Mouse (Mus musculus): ENCODE data around the gene Fam118b. TPM values are rescaled to one million over a fixed set of nuclear protein-coding genes. Genes with fewer than 3 reads are reported as not detected.

The Fam118b gene
- total and polyA plus RNA-seq, 2 experiments from 2014 or later, result 18.5 to 34.6 TPM

GRCm38 (mm10) chr9:35188700-35189099, 78.9 kb downstream of the Fam118b start:
- peak; percentile 37 for TF ChIP-seq CTCF (IDR thresholded peaks at IDR 0.05; ENCODE audit: low read depth)
- Histone ChIP-seq H3K9ac (replicated peaks; ENCODE audit: low read length) (no peak overlapping the region), H3K4me1 (ENCODE audit: insufficient read depth, low read length) (no peaks in the 10 kb centered on the region; the same call in 1 of the 2 replicates), H3K4me2 (ENCODE audit: low read depth, low read length) (peak overlapping the region; percentile 42), H3K4me3 (ENCODE audit: low read length) (no peak overlapping the region), H3K36me3 (ENCODE audit: insufficient read depth, low read length) (no peaks in the 10 kb centered on the region), H3K27me3 (ENCODE audit: insufficient read depth, low read length) (no peaks in the 10 kb centered on the region), H3K27ac (no peak overlapping the region), H3K9me3 (ENCODE audit: low read length) (no peaks in the 10 kb centered on the region)
- ATAC-seq (peak; percentile 68), DNase-seq (ENCODE audit: low spot score) (peak; percentile 79)
- WGBS, result 36% methylated on average over 22 of the region's 22 CpGs

GRCm38 (mm10) chr9:35187351-35187903, 80.2 kb downstream of the Fam118b start:
- no peak for DNase-seq (ENCODE audit: low spot score)
- no peak overlapping the region for H3K4me3 ChIP-seq (ENCODE audit: low read length)
- no peak for TF ChIP-seq CTCF (IDR thresholded peaks at IDR 0.05; ENCODE audit: low read depth)
- no peaks in the 10 kb centered on the region; the same call in 1 of the 2 replicates for H3K4me1 ChIP-seq (ENCODE audit: insufficient read depth, low read length)
- whole genome bisulfite sequencing, result 89% methylated on average over 10 of the region's 10 CpGs
- H3K9ac ChIP-seq (replicated peaks; ENCODE audit: low read length), result no peak overlapping the region
- no peaks in the 10 kb centered on the region for H3K36me3 ChIP-seq (ENCODE audit: insufficient read depth, low read length)
- no peaks in the 10 kb centered on the region for H3K9me3 ChIP-seq (ENCODE audit: low read length)
- ATAC-seq, result no peak
- H3K27ac ChIP-seq, result no peak overlapping the region
- no peak overlapping the region for H3K4me2 ChIP-seq (ENCODE audit: low read depth, low read length)
- H3K27me3 ChIP-seq (ENCODE audit: insufficient read depth, low read length), result no peaks in the 10 kb centered on the region

- no peak overlapping the region for H3K9ac ChIP-seq (replicated peaks; ENCODE audit: low read length)
- H3K9me3 ChIP-seq (ENCODE audit: low read length), result no peaks in the 10 kb centered on the region
- H3K27ac ChIP-seq, result no peak overlapping the region
- H3K4me3 ChIP-seq (ENCODE audit: low read length), result no peak overlapping the region
- no peak for ATAC-seq
- no peaks in the 10 kb centered on the region for H3K27me3 ChIP-seq (ENCODE audit: insufficient read depth, low read length)
- TF ChIP-seq CTCF (IDR thresholded peaks at IDR 0.05; ENCODE audit: low read depth), result no peak
- H3K4me2 ChIP-seq (ENCODE audit: low read depth, low read length), result no peak overlapping the region
- 90% methylated on average over 3 of the region's 4 CpGs for WGBS
- H3K4me1 ChIP-seq (ENCODE audit: insufficient read depth, low read length), result no peaks in the 10 kb centered on the region; the same call in 1 of the 2 replicates
- DNase-seq (ENCODE audit: low spot score), result no peak
- H3K36me3 ChIP-seq (ENCODE audit: insufficient read depth, low read length), result no peaks in the 10 kb centered on the region
Measured at GRCm38 (mm10) chr9:35186430-35186829, 81.2 kb downstream of the Fam118b start.

- no peak for ATAC-seq
- Histone ChIP-seq H3K9me3 (ENCODE audit: low read length) (no peaks in the 10 kb centered on the region), H3K4me3 (ENCODE audit: low read length) (no peak overlapping the region), H3K4me2 (ENCODE audit: low read depth, low read length) (no peak overlapping the region), H3K27ac (no peak overlapping the region), H3K36me3 (ENCODE audit: insufficient read depth, low read length) (no peaks in the 10 kb centered on the region), H3K9ac (replicated peaks; ENCODE audit: low read length) (no peak overlapping the region), H3K27me3 (ENCODE audit: insufficient read depth, low read length) (no peaks in the 10 kb centered on the region), H3K4me1 (ENCODE audit: insufficient read depth, low read length) (no peaks in the 10 kb centered on the region)
- 72% methylated on average over 5 of the region's 5 CpGs for WGBS
- no peak for TF ChIP-seq CTCF (IDR thresholded peaks at IDR 0.05; ENCODE audit: low read depth)
- no peak for DNase-seq (ENCODE audit: low spot score)
Measured at GRCm38 (mm10) chr9:35183359-35183758, 84.2 kb downstream of the Fam118b start.

- no peak for TF ChIP-seq CTCF (IDR thresholded peaks at IDR 0.05; ENCODE audit: low read depth)
- no peak overlapping the region for H3K4me3 ChIP-seq (ENCODE audit: low read length)
- DNase-seq (ENCODE audit: low spot score) (no peak), ATAC-seq (no peak)
- H3K9me3 ChIP-seq (ENCODE audit: low read length), result no peaks in the 10 kb centered on the region
- H3K27ac ChIP-seq, result no peak overlapping the region
- no peak overlapping the region for H3K4me2 ChIP-seq (ENCODE audit: low read depth, low read length)
- H3K36me3 ChIP-seq (ENCODE audit: insufficient read depth, low read length), result no peaks in the 10 kb centered on the region
- H3K27me3 ChIP-seq (ENCODE audit: insufficient read depth, low read length), result no peaks in the 10 kb centered on the region
- 86% methylated on average over 2 of the region's 2 CpGs for WGBS
- H3K4me1 ChIP-seq (ENCODE audit: insufficient read depth, low read length), result no peaks in the 10 kb centered on the region
- no peak overlapping the region for H3K9ac ChIP-seq (replicated peaks; ENCODE audit: low read length)
Measured at GRCm38 (mm10) chr9:35182832-35183231, 84.8 kb downstream of the Fam118b start.

- Histone ChIP-seq H3K4me2 (ENCODE audit: low read depth, low read length) (peak overlapping the region; percentile 94), H3K27ac (peak overlapping the region; percentile 93), H3K36me3 (ENCODE audit: insufficient read depth, low read length) (no peaks in the 10 kb centered on the region; the same call in 1 of the 2 replicates), H3K9ac (replicated peaks; ENCODE audit: low read length) (peak overlapping the region; percentile 60), H3K27me3 (ENCODE audit: insufficient read depth, low read length) (no peaks in the 10 kb centered on the region), H3K4me3 (ENCODE audit: low read length) (peak overlapping the region; percentile 73), H3K9me3 (ENCODE audit: low read length) (no peaks in the 10 kb centered on the region), H3K4me1 (ENCODE audit: insufficient read depth, low read length) (peaks cover 9% of the 10 kb centered on the region; the same call in 1 of the 2 replicates)
- 44% methylated on average over 14 of the region's 14 CpGs for WGBS
- ATAC-seq (peak; percentile 9; the same call in 1 of the 2 replicates), DNase-seq (ENCODE audit: low spot score) (no peak)
- TF ChIP-seq CTCF (IDR thresholded peaks at IDR 0.05; ENCODE audit: low read depth), result no peak
Measured at GRCm38 (mm10) chr9:35176124-35176659, 91.4 kb downstream of the Fam118b start.

All from hindbrain, postnatal 0 days (tissue).